Mouse (Mus musculus): ENCODE results near the gene Cnga2. TPM values are rescaled to one million over a fixed set of nuclear protein-coding genes. Genes with fewer than 3 reads are reported as not detected.

Cnga2 gene
- polyA plus RNA-seq, 1 experiment from 2014 or later = 0.10 TPM

Other genes starting within 250 kb of the Cnga2 start
- gene Vma21, start 175.9 kb upstream of the Cnga2 start, polyA plus RNA-seq (2015; fragmentation: Nextera tagmentation; extraction: Ambion mirVana) = 53.1 and 60.3 TPM in 2 replicates
- gene Gm1141, start 70.8 kb upstream of the Cnga2 start, polyA plus RNA-seq (2015; fragmentation: Nextera tagmentation; extraction: Ambion mirVana) = 0.19 and 0.36 TPM in 2 replicates
- gene Prrg3, start 29.2 kb upstream of the Cnga2 start, polyA plus RNA-seq (2015; fragmentation: Nextera tagmentation; extraction: Ambion mirVana) = 11.2 and 11.8 TPM in 2 replicates
- gene Fate1, start 18.9 kb upstream of the Cnga2 start, polyA plus RNA-seq (2015; fragmentation: Nextera tagmentation; extraction: Ambion mirVana) = not detected in 2 replicates
- not detected in 2 replicates for gene Magea4, start 230.2 kb downstream of the Cnga2 start, polyA plus RNA-seq (2015; fragmentation: Nextera tagmentation; extraction: Ambion mirVana)